Mouse (Mus musculus): ENCODE results near the gene Sphk2. TPM values are rescaled to one million over a fixed set of nuclear protein-coding genes. Genes with fewer than 3 reads are reported as not detected.

The Sphk2 gene
- polyA plus RNA-seq (2014; fragmentation: Nextera tagmentation; extraction: Ambion mirVana): 16.7 and 20.0 TPM in 2 replicates

- WGBS: under 1% methylated on average over 37 of the region's 41 CpGs
- no peaks in the 10 kb centered on the region for H3K27me3 ChIP-seq (ENCODE audit: control insufficient read depth, insufficient read depth, low read length)
- peaks cover 38% of the 10 kb centered on the region for H3K4me1 ChIP-seq (replicated peaks; ENCODE audit: control insufficient read depth, insufficient read depth, low read length)
- H3K4me3 ChIP-seq (replicated peaks; ENCODE audit: low read length): peak within 1 kb of the TSS; percentile 75
- H3K9me3 ChIP-seq (ENCODE audit: control insufficient read depth, low read length): no peaks in the 10 kb centered on the region
- H3K9ac ChIP-seq: peak within 1 kb of the TSS; percentile 88
- peak within 1 kb of the TSS; percentile 91 for H3K4me2 ChIP-seq (replicated peaks)
- ATAC-seq (ENCODE audit: low FRiP score) (peak; percentile 79), DNase-seq (ENCODE audit: low spot score) (peak; percentile 100)
- peaks cover 45% of the 10 kb centered on the region for H3K36me3 ChIP-seq (replicated peaks; ENCODE audit: control insufficient read depth, insufficient read depth)
- peak within 1 kb of the TSS; percentile 93 for H3K27ac ChIP-seq
These were observed at the start of gene Sphk2 for GRCm38 (mm10) chr7:45717918-45718297. Sphk2 (minus strand) TSS chr7:45718002.

- 92% methylated on average over 6 of the region's 6 CpGs for WGBS
- no peak for DNase-seq (ENCODE audit: low spot score)
These were observed 49.7 kb upstream of the Sphk2 start for GRCm38 (mm10) chr7:45767500-45767899.

GRCm38 (mm10) chr7:45766764-45767163, 49.0 kb upstream of the Sphk2 start:
- no peak for DNase-seq (ENCODE audit: low spot score)
- Histone ChIP-seq H3K4me3 (replicated peaks; ENCODE audit: low read length) (no peak overlapping the region), H3K36me3 (replicated peaks; ENCODE audit: control insufficient read depth, insufficient read depth) (no peaks in the 10 kb centered on the region), H3K9ac (no peak overlapping the region), H3K9me3 (ENCODE audit: control insufficient read depth, low read length) (no peaks in the 10 kb centered on the region), H3K27ac (no peak overlapping the region), H3K4me2 (replicated peaks) (no peak overlapping the region), H3K27me3 (ENCODE audit: control insufficient read depth, insufficient read depth, low read length) (no peaks in the 10 kb centered on the region), H3K4me1 (replicated peaks; ENCODE audit: control insufficient read depth, insufficient read depth, low read length) (no peaks in the 10 kb centered on the region)
- ATAC-seq (ENCODE audit: low FRiP score): no peak
- 66% methylated on average over 5 of the region's 8 CpGs for WGBS

More at GRCm38 (mm10) chr7:45767500-45767899, 49.7 kb upstream of the Sphk2 start:
- Histone ChIP-seq H3K27ac (no peak overlapping the region), H3K4me2 (replicated peaks) (no peak overlapping the region), H3K9ac (no peak overlapping the region), H3K27me3 (ENCODE audit: control insufficient read depth, insufficient read depth, low read length) (no peaks in the 10 kb centered on the region), H3K4me3 (replicated peaks; ENCODE audit: low read length) (no peak overlapping the region), H3K36me3 (replicated peaks; ENCODE audit: control insufficient read depth, insufficient read depth) (no peaks in the 10 kb centered on the region), H3K9me3 (ENCODE audit: control insufficient read depth, low read length) (no peaks in the 10 kb centered on the region), H3K4me1 (replicated peaks; ENCODE audit: control insufficient read depth, insufficient read depth, low read length) (no peaks in the 10 kb centered on the region)
- ATAC-seq (ENCODE audit: low FRiP score): no peak

- Histone ChIP-seq H3K36me3 (replicated peaks; ENCODE audit: control insufficient read depth, insufficient read depth) (no peaks in the 10 kb centered on the region), H3K27me3 (ENCODE audit: control insufficient read depth, insufficient read depth, low read length) (no peaks in the 10 kb centered on the region), H3K4me1 (replicated peaks; ENCODE audit: control insufficient read depth, insufficient read depth, low read length) (no peaks in the 10 kb centered on the region), H3K27ac (no peak overlapping the region), H3K4me3 (replicated peaks; ENCODE audit: low read length) (no peak overlapping the region), H3K9me3 (ENCODE audit: control insufficient read depth, low read length) (no peaks in the 10 kb centered on the region), H3K9ac (no peak overlapping the region), H3K4me2 (replicated peaks) (no peak overlapping the region)
- 64% methylated on average over 8 of the region's 8 CpGs for WGBS
- ATAC-seq (ENCODE audit: low FRiP score) (no peak), DNase-seq (ENCODE audit: low spot score) (no peak)
These were observed 48.2 kb upstream of the Sphk2 start for GRCm38 (mm10) chr7:45765995-45766394.

- WGBS: 55% methylated on average over 5 of the region's 5 CpGs
- ATAC-seq (ENCODE audit: low FRiP score) (no peak), DNase-seq (ENCODE audit: low spot score) (no peak)
- Histone ChIP-seq H3K36me3 (replicated peaks; ENCODE audit: control insufficient read depth, insufficient read depth) (no peaks in the 10 kb centered on the region), H3K27ac (no peak overlapping the region), H3K4me3 (replicated peaks; ENCODE audit: low read length) (no peak overlapping the region), H3K9me3 (ENCODE audit: control insufficient read depth, low read length) (no peaks in the 10 kb centered on the region), H3K4me2 (replicated peaks) (no peak overlapping the region), H3K27me3 (ENCODE audit: control insufficient read depth, insufficient read depth, low read length) (peaks cover 25% of the 10 kb centered on the region), H3K9ac (no peak overlapping the region), H3K4me1 (replicated peaks; ENCODE audit: control insufficient read depth, insufficient read depth, low read length) (peaks cover 6% of the 10 kb centered on the region; the same call in 1 of the 2 replicates)
These were observed 42.3 kb upstream of the Sphk2 start for GRCm38 (mm10) chr7:45760151-45760550.

- Histone ChIP-seq H3K9me3 (ENCODE audit: control insufficient read depth, low read length) (no peaks in the 10 kb centered on the region), H3K9ac (no peak overlapping the region), H3K4me1 (replicated peaks; ENCODE audit: control insufficient read depth, insufficient read depth, low read length) (peaks cover 6% of the 10 kb centered on the region; the same call in 1 of the 2 replicates), H3K27me3 (ENCODE audit: control insufficient read depth, insufficient read depth, low read length) (peaks cover 25% of the 10 kb centered on the region), H3K4me3 (replicated peaks; ENCODE audit: low read length) (no peak overlapping the region), H3K36me3 (replicated peaks; ENCODE audit: control insufficient read depth, insufficient read depth) (no peaks in the 10 kb centered on the region), H3K27ac (no peak overlapping the region), H3K4me2 (replicated peaks) (0 out of 2 replicates have a peak overlapping the region, but pooled peaks have one; percentile 12)
- ATAC-seq (ENCODE audit: low FRiP score): no peak
- WGBS: 11% methylated on average over 27 of the region's 27 CpGs
- no peak for DNase-seq (ENCODE audit: low spot score)
These were observed 41.6 kb upstream of the Sphk2 start for GRCm38 (mm10) chr7:45759400-45759799.

- no peak for ATAC-seq (ENCODE audit: low FRiP score)
- Histone ChIP-seq H3K4me1 (replicated peaks; ENCODE audit: control insufficient read depth, insufficient read depth, low read length) (peaks cover 6% of the 10 kb centered on the region; the same call in 1 of the 2 replicates), H3K4me3 (replicated peaks; ENCODE audit: low read length) (no peak overlapping the region), H3K9ac (no peak overlapping the region), H3K9me3 (ENCODE audit: control insufficient read depth, low read length) (no peaks in the 10 kb centered on the region), H3K27me3 (ENCODE audit: control insufficient read depth, insufficient read depth, low read length) (peaks cover 25% of the 10 kb centered on the region), H3K27ac (no peak overlapping the region), H3K4me2 (replicated peaks) (no peak overlapping the region), H3K36me3 (replicated peaks; ENCODE audit: control insufficient read depth, insufficient read depth) (no peaks in the 10 kb centered on the region)
- WGBS: 63% methylated on average over 6 of the region's 6 CpGs
- DNase-seq (ENCODE audit: low spot score): no peak
These were observed 37.9 kb upstream of the Sphk2 start for GRCm38 (mm10) chr7:45755703-45756102.

- ATAC-seq (ENCODE audit: low FRiP score) (no peak), DNase-seq (ENCODE audit: low spot score) (no peak)
- Histone ChIP-seq H3K9me3 (ENCODE audit: control insufficient read depth, low read length) (no peaks in the 10 kb centered on the region), H3K4me3 (replicated peaks; ENCODE audit: low read length) (no peak overlapping the region), H3K9ac (no peak overlapping the region), H3K27ac (no peak overlapping the region), H3K4me1 (replicated peaks; ENCODE audit: control insufficient read depth, insufficient read depth, low read length) (no peaks in the 10 kb centered on the region; the same call in 1 of the 2 replicates), H3K36me3 (replicated peaks; ENCODE audit: control insufficient read depth, insufficient read depth) (no peaks in the 10 kb centered on the region), H3K4me2 (replicated peaks) (no peak overlapping the region), H3K27me3 (ENCODE audit: control insufficient read depth, insufficient read depth, low read length) (no peaks in the 10 kb centered on the region)
- WGBS: 86% methylated on average over 9 of the region's 9 CpGs
These were observed 32.4 kb upstream of the Sphk2 start for GRCm38 (mm10) chr7:45750162-45750561.

GRCm38 (mm10) chr7:45749401-45749800, 31.6 kb upstream of the Sphk2 start:
- Histone ChIP-seq H3K4me3 (replicated peaks; ENCODE audit: low read length) (no peak overlapping the region), H3K4me1 (replicated peaks; ENCODE audit: control insufficient read depth, insufficient read depth, low read length) (no peaks in the 10 kb centered on the region; the same call in 1 of the 2 replicates), H3K36me3 (replicated peaks; ENCODE audit: control insufficient read depth, insufficient read depth) (no peaks in the 10 kb centered on the region), H3K4me2 (replicated peaks) (no peak overlapping the region), H3K27me3 (ENCODE audit: control insufficient read depth, insufficient read depth, low read length) (no peaks in the 10 kb centered on the region), H3K27ac (no peak overlapping the region), H3K9me3 (ENCODE audit: control insufficient read depth, low read length) (no peaks in the 10 kb centered on the region), H3K9ac (peak overlapping the region; percentile 4; the same call in 1 of the 2 replicates)
- DNase-seq (ENCODE audit: low spot score) (no peak), ATAC-seq (ENCODE audit: low FRiP score) (no peak)
- 54% methylated on average over 9 of the region's 10 CpGs for WGBS

GRCm38 (mm10) chr7:45748110-45748509, 30.3 kb upstream of the Sphk2 start:
- Histone ChIP-seq H3K4me3 (replicated peaks; ENCODE audit: low read length) (no peak overlapping the region), H3K9me3 (ENCODE audit: control insufficient read depth, low read length) (no peaks in the 10 kb centered on the region), H3K4me2 (replicated peaks) (no peak overlapping the region), H3K27me3 (ENCODE audit: control insufficient read depth, insufficient read depth, low read length) (no peaks in the 10 kb centered on the region), H3K36me3 (replicated peaks; ENCODE audit: control insufficient read depth, insufficient read depth) (no peaks in the 10 kb centered on the region), H3K9ac (no peak overlapping the region), H3K4me1 (replicated peaks; ENCODE audit: control insufficient read depth, insufficient read depth, low read length) (no peaks in the 10 kb centered on the region; the same call in 1 of the 2 replicates), H3K27ac (no peak overlapping the region)
- DNase-seq (ENCODE audit: low spot score): no peak
- no peak for ATAC-seq (ENCODE audit: low FRiP score)
- WGBS: 75% methylated on average over 7 of the region's 7 CpGs

Measured in hindbrain, embryonic 14.5 days (tissue).